Mouse (Mus musculus) layer of hippocampus, postnatal 36 days (tissue): ENCODE results near the gene Per2. TPM values are rescaled to one million over a fixed set of nuclear protein-coding genes. Genes with fewer than 3 reads are reported as not detected.

Source experiments
- DNase-seq, 2 experiments: peaks; one replicate each; pipeline ENCODE4 v3.0.0; 2022
- total RNA-seq, 2 experiments: library from RNA; stranded (reverse); gene quantifications; 2 replicates each; pipeline ENCODE4 v1.2.3; 2021

Gene Per2
- total RNA-seq, 2 experiments from 2014 or later, result 26.4 to 37.3 TPM

GRCm38 (mm10) chr1:91458223-91458861, 782 bp downstream of the Per2 start:
- peak; percentile 32 to 46 for DNase-seq

- peak; percentile 67 to 70 for DNase-seq
These were observed 1.4 kb downstream of the Per2 start for GRCm38 (mm10) chr1:91457698-91458097.

- no peak for DNase-seq
These were observed 2.0 kb downstream of the Per2 start for GRCm38 (mm10) chr1:91457116-91457515.

- DNase-seq, result peak in 1 of 2 experiments; percentile 41
These were observed 2.8 kb downstream of the Per2 start for GRCm38 (mm10) chr1:91456301-91456801.

DNA sequence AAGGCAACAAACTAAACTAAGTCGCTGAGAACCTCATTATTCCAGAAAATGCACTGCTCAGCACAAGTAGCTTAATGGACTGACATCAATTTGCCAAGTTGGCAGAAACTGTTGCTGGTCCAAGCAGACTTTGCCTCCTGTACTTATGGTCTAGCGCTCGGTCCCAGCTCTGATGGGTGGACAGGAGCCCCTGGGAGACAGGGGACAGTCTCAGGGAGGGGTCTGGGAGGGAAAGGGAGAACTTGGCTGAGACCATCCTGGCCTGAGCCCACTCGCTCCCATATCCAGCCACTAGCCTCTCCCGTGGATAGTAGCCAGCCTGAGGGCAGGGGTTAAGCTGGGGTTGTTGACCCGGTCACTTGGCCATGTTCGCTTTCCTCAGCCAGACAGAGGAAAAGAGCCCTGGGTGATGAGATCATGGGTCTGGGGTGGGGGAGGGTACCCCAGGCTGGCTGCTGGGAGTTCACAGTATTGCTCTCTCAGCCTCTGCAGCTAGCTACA, 3.4 kb downstream of the Per2 start:
- DNase-seq, result no peak

DNA sequence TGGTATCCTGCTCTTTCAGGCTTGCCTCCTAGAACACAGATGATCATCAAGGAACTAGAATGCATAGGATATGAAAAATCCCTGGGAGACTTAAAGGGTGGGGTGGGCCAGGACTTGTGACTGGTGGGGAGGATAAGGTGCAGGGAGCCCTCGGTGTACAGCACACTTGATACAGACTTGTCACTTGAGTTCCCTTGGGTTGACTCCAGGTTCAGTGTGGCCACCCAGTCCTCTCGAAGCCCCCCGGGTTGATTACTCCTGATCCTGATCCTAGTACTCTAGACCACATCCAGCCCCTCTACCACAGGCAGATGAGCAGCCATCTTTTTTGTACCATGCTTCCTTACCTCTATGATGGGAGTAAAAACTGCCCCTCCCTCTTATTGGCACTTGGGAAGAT, 4.2 kb downstream of the Per2 start:
- no peak for DNase-seq

GRCm38 (mm10) chr1:91454366-91454765, 4.8 kb downstream of the Per2 start:
- DNase-seq, result no peak

- DNase-seq, result no peak
These were observed 5.2 kb downstream of the Per2 start for GRCm38 (mm10) chr1:91453932-91454331.

GRCm38 (mm10) chr1:91451547-91452084, 7.5 kb downstream of the Per2 start:
- DNase-seq, result no peak

GRCm38 (mm10) chr1:91450851-91451250, 8.3 kb downstream of the Per2 start:
- DNase-seq, result no peak

- DNase-seq, result no peak
These were observed 10.4 kb downstream of the Per2 start for GRCm38 (mm10) chr1:91448688-91449087.

GRCm38 (mm10) chr1:91446511-91446910, 12.6 kb downstream of the Per2 start:
- no peak for DNase-seq

DNA sequence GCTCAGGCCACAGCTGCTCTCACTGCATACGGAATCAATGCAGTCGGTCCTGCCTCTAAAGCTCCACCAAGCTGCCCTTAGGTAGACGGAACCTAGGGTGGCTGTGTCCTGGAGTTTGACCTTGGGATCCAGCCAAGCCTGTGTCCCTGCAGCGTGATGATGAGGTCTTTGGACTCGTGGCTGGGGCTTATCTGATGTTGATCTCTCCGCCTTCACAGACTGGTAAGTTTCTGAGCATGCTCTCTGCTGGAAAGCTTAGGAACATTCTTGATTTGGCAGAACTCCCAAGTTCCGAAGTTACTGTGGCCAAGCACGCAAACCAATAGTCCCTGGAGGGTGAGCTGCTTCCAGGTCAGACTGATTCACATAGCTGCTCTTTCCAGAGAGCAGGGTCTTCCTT, 13.1 kb downstream of the Per2 start:
- DNase-seq, result no peak

DNA sequence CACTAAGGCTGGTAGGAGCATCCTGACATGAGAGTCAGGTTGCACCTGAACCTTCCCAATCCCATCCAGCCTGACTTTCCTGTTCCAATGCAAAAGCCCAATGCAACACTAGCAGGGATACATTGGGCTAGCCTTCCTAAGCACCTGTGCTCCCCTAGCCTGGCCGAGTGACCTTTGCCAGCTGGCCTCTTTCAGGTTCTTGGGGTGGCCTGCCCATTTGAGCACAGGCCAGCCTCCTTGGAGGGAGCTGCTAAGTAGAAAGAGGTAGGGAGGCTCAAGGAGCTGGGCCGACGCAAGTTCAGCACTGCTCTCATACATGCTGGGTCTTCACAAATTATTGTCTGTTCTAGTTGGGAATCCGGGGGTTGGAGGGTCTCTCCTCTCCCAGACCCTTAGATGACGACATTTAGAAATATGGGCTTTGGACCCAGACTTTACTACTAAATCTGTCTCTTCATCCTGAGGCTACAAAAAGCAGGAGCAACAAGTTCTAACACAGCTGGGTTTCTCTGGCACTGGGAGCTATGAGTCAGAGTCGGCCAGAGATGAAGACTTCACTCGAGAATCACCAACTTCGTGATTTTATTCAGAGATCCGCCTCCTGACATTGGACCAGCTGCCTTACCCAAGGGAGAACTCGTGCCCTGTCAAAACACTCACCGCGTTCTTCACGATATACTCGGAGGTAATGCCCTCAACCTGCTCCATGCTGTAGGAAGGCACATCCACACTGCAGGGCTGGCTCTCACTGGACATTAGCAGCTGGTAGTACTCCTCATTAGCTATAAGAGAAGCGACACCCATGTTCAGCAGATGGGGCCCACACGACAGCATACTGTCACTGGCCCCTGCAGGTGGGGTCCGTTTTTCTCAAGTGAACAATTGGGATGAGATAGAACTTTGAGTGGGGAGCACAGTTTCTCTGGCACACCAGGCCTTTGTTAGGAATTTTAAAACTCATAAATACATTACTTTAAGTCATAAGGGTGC, 14.0 kb downstream of the Per2 start:
- DNase-seq, result no peak

GRCm38 (mm10) chr1:91442350-91442990, 16.7 kb downstream of the Per2 start:
- DNase-seq, result no peak

DNA sequence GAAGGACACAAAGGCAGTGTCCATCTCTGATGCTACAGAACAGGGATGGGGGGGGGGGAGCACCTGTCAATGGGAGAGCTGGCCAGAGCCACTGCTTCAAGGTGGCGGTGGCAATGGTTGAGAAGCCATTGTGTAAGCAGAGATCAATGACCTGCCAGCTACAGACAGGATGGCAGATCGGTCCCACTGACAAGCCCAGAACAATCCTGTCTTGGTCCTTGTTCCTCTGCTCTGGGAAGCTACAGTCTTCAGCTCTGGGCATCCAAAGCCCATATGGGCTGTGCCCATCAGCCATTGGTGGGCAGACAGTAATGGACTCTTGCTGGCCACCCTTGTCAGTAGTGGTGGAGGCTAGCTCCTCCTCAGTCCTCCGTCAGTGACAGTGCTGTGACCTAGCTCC, 17.3 kb downstream of the Per2 start:
- no peak for DNase-seq

DNA sequence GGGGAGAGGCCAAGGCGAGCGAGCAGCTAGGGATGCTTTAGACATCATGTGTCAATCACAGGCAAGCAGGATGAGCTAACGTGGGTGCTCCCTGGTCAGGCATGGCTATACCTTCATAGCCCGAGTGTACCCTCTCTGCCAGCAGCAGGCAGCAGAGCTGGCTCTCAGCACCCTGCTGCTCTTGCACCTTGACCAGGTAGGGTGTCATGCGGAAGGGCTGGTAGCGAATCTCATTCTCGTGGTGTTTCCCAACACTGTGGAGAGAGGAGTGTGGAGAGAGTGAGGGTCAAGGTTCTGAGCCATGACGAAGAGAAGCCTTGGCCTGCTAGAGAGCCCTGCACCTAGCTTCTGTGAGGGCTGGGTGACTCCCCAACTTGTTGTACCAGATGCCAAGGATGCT, 19.3 kb downstream of the Per2 start:
- DNase-seq, result no peak

- DNase-seq, result no peak
These were observed 21.6 kb downstream of the Per2 start for GRCm38 (mm10) chr1:91437573-91437972.

GRCm38 (mm10) chr1:91437083-91437400, 22.1 kb downstream of the Per2 start:
- DNase-seq, result no peak

DNA sequence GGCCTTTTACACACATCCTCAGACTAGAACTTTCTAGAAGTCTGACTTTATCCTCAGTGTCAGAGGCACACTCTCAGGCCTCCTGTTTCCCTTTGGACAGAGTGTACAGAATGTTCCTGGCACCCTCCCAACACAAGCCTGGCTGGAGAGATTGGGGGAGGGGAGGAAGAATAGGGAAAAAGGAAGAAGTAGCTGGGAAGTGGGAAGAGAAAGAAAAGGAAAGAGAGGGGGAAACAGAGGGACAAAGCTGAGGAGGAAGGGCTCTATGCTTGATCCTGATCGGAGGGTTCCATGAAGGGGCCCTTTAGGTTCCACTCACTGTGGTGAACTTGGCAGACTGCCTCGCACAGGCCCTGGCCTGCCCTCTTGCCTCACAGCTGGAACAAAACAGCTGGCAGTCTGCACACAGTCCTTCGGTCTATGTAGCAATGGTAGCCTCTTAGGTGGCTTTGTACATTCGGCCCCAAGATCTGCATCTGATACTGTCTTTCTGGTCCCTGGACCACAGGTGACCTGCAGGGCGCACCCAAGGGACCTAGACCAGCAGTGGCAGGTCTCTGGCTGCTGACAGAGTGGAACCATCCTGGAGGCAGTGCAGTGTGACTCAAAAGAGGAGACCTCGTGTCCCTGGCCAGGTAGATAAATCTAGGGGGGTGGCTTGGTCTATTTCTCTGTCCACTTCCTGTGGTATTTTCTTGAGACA, 22.6 kb downstream of the Per2 start:
- no peak for DNase-seq

- DNase-seq, result no peak
These were observed 23.5 kb downstream of the Per2 start for GRCm38 (mm10) chr1:91435606-91436130.

- DNase-seq, result no peak
These were observed 24.2 kb downstream of the Per2 start for GRCm38 (mm10) chr1:91434905-91435304.
